Mouse (Mus musculus): ENCODE measurements around the gene Fbln2.

DNA sequence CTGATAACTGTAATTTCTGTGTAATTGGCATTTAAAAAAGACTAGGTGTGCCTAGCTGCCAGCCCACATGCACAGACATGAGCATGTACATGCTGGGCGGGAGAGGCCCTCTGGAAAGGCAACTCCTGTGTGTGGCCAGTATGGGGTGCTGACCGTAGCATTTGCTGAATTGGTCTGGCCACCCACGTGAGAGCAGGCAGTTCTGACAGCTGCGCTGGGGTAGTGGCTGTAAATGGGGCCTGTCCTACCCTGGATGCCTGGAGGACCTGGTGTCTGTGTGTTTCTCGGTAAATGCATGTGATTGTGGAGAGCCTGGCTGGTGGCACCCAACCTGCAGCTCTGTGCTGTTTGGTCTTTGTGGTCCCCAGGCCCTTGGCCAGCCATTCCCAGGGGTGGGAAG, 69.5 kb downstream of the Fbln2 start:
- TF ChIP-seq CTCF (conservative IDR thresholded peaks at IDR 0.05 in 1 of 2, IDR thresholded peaks at IDR 0.05 in 1 of 2; ENCODE audit: low read depth in 2 of 2, low read length in 2 of 2) = no peak
- TF ChIP-seq HCFC1 (IDR thresholded peaks at IDR 0.05; ENCODE audit: low read depth, low read length) = no peak
- TF ChIP-seq MEF2A (IDR thresholded peaks at IDR 0.05; ENCODE audit: borderline replicate concordance, low read depth, low read length) = no peak
- no peak for TF ChIP-seq EP300 (IDR thresholded peaks at IDR 0.05; ENCODE audit: low read length)
- no peak for TF ChIP-seq TBP (conservative IDR thresholded peaks at IDR 0.05; ENCODE audit: low read depth, low read length)
- no peak for TF ChIP-seq RCOR1 (conservative IDR thresholded peaks at IDR 0.05; ENCODE audit: low read depth, low read length)
- TF ChIP-seq POLR2A (IDR thresholded peaks at IDR 0.05; ENCODE audit: low read depth, low read length) = no peak
- TF ChIP-seq ELF1 (IDR thresholded peaks at IDR 0.05; ENCODE audit: low read depth, low read length) = no peak
- no peak for TF ChIP-seq NELFE (IDR thresholded peaks at IDR 0.05; ENCODE audit: low read depth, low read length)
- no peak for TF ChIP-seq MAFK (IDR thresholded peaks at IDR 0.05; ENCODE audit: insufficient replicate concordance, low read length)
- TF ChIP-seq BHLHE40 (IDR thresholded peaks at IDR 0.05; ENCODE audit: low read depth, low read length) = no peak
- no peak for TF ChIP-seq POLR2AphosphoS2 (IDR thresholded peaks at IDR 0.05; ENCODE audit: low read depth, low read length)
- no peak for TF ChIP-seq MXI1 (IDR thresholded peaks at IDR 0.05; ENCODE audit: low read depth, low read length)

Measured in CH12.LX (cell line).